Mouse (Mus musculus): ENCODE results near the gene Grasp.

The Grasp gene

GRCm38 (mm10) chr15:101227971-101228370, 4.0 kb downstream of the Grasp start:
- no peak for DNase-seq (ENCODE audit: low spot score in 2 of 2)

- no peak for DNase-seq (ENCODE audit: low spot score in 2 of 2)
Measured at GRCm38 (mm10) chr15:101228866-101229590, 5.0 kb downstream of the Grasp start.

GRCm38 (mm10) chr15:101230503-101230902, 6.5 kb downstream of the Grasp start:
- DNase-seq (ENCODE audit: low spot score in 2 of 2) = no peak

GRCm38 (mm10) chr15:101230995-101231647, 7.1 kb downstream of the Grasp start:
- no peak for DNase-seq (ENCODE audit: low spot score in 2 of 2)

- no peak for DNase-seq (ENCODE audit: low spot score in 2 of 2)
Measured at GRCm38 (mm10) chr15:101231648-101232180, 7.7 kb downstream of the Grasp start.

- peak in 1 of 2 experiments; percentile 41 for DNase-seq (ENCODE audit: low spot score in 2 of 2)
Measured at GRCm38 (mm10) chr15:101232607-101233006, 8.6 kb downstream of the Grasp start.

- no peak for DNase-seq (ENCODE audit: low spot score in 2 of 2)
Measured at GRCm38 (mm10) chr15:101233183-101233582, 9.2 kb downstream of the Grasp start.

GRCm38 (mm10) chr15:101233641-101234275, 9.8 kb downstream of the Grasp start:
- no peak for DNase-seq (ENCODE audit: low spot score in 2 of 2)

- no peak for DNase-seq (ENCODE audit: low spot score in 2 of 2)
Measured at GRCm38 (mm10) chr15:101234611-101235341, 10.8 kb downstream of the Grasp start.

- no peak for DNase-seq (ENCODE audit: low spot score in 2 of 2)
Measured at GRCm38 (mm10) chr15:101235342-101235698, 11.3 kb downstream of the Grasp start.

GRCm38 (mm10) chr15:101235728-101236327, 11.8 kb downstream of the Grasp start:
- peak in 1 of 2 experiments; percentile 74 for DNase-seq (ENCODE audit: low spot score in 2 of 2)

GRCm38 (mm10) chr15:101236878-101237277, 12.9 kb downstream of the Grasp start:
- DNase-seq (ENCODE audit: low spot score in 2 of 2) = peak in 1 of 2 experiments; percentile 59

- DNase-seq (ENCODE audit: low spot score in 2 of 2) = peak; percentile 84 to 85
Measured at GRCm38 (mm10) chr15:101238885-101239511, 15.0 kb downstream of the Grasp start.

GRCm38 (mm10) chr15:101239821-101240220, 15.8 kb downstream of the Grasp start:
- DNase-seq (ENCODE audit: low spot score in 2 of 2) = no peak

GRCm38 (mm10) chr15:101240799-101241204, 16.8 kb downstream of the Grasp start:
- peak; percentile 80 to 98 for DNase-seq (ENCODE audit: low spot score in 2 of 2)

GRCm38 (mm10) chr15:101241236-101241635, 17.2 kb downstream of the Grasp start:
- no peak for DNase-seq (ENCODE audit: low spot score in 2 of 2)

- DNase-seq (ENCODE audit: low spot score in 2 of 2) = no peak
Measured at GRCm38 (mm10) chr15:101241853-101242252, 17.9 kb downstream of the Grasp start.

GRCm38 (mm10) chr15:101242645-101243044, 18.7 kb downstream of the Grasp start:
- DNase-seq (ENCODE audit: low spot score in 2 of 2) = no peak

GRCm38 (mm10) chr15:101244012-101244411, 20.0 kb downstream of the Grasp start:
- DNase-seq (ENCODE audit: low spot score in 2 of 2) = no peak

GRCm38 (mm10) chr15:101246231-101247154, 22.5 kb downstream of the Grasp start:
- DNase-seq (ENCODE audit: low spot score in 2 of 2) = peak; percentile 94 to 96

Measured in left cerebral cortex, adult 9 months (tissue).